Mouse (Mus musculus) layer of hippocampus, postnatal 25 days (tissue): ENCODE data around the gene Hnrnpa1. TPM values are rescaled to one million over a fixed set of nuclear protein-coding genes. Genes with fewer than 3 reads are reported as not detected.

Source experiments
- DNase-seq, 2 experiments: peaks; one replicate each; pipeline ENCODE4 v3.0.0; 2022; ENCODE audit warnings: mixed read lengths in 2 of 2, low spot score in 1 of 2; ENCODE audit errors: extremely low spot score in 1 of 2
- total RNA-seq, 2 experiments: library from RNA; stranded (reverse); gene quantifications; 2 replicates each; pipeline ENCODE4 v1.2.3; 2021

Gene Hnrnpa1
- 100 to 1,000 TPM; 253 to 258 TPM for total RNA-seq

DNA sequence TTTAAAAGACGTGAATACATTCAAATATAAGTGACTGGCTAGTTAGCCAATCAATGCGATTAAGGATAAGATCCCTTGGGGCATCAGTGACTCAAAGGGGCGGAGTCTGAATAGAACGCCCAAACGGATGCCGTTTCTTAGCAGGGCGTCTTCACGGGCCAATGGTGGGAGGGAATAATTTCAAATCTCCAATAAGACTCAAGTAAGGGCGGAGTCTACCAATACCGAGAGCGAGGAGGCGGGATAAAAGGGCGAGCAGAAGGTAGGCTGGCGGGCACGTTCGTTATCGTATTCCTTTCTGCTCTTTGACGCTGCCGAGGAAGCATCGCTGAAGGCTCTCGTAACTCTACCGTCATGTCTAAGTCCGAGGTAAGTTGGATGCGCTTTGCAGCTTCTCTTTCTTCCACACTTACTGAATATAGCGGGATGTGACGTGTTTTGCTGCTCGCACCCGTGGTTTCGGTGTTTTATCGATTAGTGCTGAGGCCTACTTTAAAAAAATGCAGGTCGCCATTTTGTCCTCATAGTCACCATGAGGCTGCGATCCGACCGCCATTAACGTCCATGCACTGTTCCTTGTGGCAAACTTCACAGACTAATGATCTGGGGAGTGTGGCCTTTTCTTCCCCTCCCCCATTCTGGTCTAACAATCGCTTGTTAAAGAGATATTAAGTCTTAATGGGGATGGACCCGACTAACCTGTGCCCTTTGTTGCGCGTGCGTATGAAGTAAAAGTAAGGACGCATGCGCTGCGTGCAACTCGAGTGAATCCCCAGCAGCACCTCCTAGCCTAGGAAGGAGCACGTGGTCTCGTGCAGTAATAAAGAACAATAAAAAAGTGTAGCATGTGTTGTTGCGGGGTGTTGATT, at the start of gene Hnrnpa1:
Gene Hnrnpa1 (plus strand): TSS at position 273 of the 869 bp plus-strand sequence.
- peak; percentile 65 to 69 for DNase-seq

DNA sequence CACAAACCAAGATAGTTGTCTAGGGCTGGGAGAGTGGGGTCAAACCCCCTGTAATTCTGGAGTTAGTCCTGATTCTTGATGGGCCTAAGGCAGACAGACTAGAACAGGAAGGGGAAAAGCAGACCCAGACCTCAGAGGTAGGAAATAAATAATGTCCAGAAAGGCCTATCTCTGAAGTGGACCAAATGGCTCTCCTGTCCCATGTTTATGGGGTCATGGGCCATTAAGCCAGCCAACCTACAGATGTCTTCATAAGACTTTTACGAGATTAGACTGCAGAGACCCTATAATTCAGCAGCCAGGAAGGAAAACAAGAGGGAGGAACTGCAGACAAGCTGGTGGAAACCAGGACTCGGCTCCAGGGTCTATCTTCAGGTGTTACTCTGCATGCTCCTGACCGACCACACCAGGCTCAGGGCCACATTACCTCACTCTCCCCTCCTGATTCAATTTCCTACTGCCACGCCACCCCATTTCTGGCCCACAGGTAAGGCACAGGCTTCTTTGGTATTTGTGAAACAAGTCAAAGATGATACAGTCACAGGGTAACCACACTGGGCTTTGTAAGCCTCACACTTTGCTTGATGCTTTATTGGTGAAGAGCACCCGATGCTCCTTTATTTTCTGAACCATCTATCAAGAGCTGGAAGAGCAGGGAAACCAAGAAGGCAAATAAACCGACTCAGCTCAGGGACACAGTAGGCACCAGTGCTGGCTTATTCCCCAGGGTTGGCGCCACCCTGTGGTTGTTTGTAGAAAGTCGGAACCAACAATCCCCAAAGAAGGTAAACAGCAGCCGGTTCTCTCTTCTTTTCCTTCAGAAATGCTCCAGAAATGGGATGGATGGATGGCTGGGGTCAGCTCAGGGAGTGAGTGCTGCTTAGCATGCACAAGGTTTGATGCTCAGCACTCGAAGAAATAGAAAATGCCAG, 49.4 kb upstream of the Hnrnpa1 start:
- peak in 1 of 2 experiments; percentile 71 for DNase-seq

DNA sequence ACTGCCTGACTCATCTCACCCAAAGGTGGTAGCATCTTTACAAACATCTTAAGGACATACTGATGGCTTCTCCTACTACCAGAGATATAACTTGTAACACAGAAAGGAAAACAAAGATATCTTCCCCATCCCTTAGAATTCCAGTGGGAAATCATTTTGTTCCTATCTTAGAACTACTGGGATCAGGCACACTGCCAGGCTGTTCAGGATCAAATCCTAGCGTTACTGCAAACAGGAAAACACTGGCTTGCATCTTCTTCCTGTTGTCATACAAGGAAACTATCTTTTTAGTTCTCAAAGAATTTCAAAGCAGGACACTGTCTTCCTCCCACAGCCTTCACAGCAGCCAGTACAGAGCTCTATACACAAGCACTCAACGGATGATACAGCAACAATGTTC, 46.6 kb upstream of the Hnrnpa1 start:
- no peak for DNase-seq

- DNase-seq = no peak
Observed at GRCm38 (mm10) chr15:103196835-103197234, 43.4 kb upstream of the Hnrnpa1 start.

- no peak for DNase-seq
Observed at GRCm38 (mm10) chr15:103197785-103198184, 42.4 kb upstream of the Hnrnpa1 start.

DNA sequence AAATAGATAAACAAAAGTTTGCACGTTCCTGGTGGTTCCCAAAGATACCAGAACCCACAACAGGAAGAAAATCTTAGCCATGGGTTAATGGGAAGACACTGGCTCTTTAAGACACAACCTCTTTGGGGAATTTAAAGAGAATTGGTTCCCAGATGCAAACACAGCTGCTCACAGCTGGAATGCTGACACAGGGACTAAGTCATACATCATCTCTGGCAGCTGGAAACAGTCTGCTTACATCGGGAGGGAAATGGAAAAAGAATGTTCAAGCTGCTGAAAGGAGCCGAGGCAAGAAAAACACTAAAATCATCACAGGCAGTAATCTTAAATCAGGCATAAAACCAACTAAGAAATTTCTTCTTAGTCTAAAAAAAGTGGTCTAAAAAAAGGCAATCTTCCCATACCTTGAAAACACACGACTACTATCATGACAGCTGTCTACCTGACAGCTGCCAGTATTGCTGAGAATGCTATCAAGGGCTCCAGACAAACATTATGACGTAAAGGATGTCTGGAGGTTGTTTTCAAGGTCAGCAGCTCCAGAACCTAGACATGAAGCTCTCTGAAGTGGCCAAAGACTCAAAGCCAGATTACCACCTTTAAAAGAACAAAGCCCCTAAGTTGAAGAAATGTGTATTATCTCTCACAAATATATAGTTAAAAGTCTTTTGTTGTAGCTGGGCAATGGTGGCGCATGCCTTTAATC, 38.0 kb upstream of the Hnrnpa1 start:
- no peak for DNase-seq

- DNase-seq = no peak
Observed at GRCm38 (mm10) chr15:103205156-103205555, 35.1 kb upstream of the Hnrnpa1 start.

GRCm38 (mm10) chr15:103214149-103214548, 26.1 kb upstream of the Hnrnpa1 start:
- DNase-seq = no peak

GRCm38 (mm10) chr15:103214971-103215907, 25.0 kb upstream of the Hnrnpa1 start:
- DNase-seq = peak; percentile 80 to 85

GRCm38 (mm10) chr15:103216052-103216451, 24.2 kb upstream of the Hnrnpa1 start:
- no peak for DNase-seq

DNA sequence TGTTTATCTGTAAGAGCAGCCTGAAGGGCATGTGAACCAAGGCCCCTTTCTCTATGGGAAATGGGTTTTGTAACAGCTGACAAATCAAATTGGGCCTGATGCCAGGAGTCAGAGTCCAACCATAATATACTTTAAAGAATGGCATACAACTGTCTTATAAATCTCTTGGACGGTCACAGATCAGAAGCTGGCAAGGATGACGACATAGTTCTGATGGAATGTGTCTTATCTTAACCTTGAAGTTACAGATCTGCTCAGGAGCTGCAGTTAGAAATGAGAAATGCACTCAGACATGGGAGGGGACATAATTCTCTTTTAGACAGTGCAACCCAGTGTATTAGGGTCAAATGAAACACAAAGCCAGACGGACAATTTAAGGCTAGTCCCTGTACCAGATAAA, 19.4 kb upstream of the Hnrnpa1 start:
- no peak for DNase-seq

- DNase-seq = no peak
Observed at GRCm38 (mm10) chr15:103221386-103221785, 18.8 kb upstream of the Hnrnpa1 start.

DNA sequence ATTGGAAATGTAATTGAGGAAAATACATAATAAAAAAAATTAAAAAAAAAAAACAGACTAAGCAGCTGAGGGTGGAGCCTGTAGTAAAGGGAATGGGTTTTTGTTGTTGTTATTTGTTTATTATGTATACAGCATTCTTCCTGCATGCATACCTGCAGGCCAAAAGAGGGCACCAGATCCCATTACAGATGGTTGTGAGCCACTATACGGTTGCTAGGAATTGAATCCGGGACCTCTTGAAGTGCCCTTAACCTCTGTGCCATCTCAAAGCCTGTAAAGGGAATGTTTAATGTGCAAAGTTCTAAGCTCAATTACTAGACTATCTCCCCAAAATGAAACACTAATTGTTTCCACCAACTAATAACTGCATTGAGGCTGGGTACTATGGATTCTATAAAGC, 16.1 kb upstream of the Hnrnpa1 start:
- no peak for DNase-seq

DNA sequence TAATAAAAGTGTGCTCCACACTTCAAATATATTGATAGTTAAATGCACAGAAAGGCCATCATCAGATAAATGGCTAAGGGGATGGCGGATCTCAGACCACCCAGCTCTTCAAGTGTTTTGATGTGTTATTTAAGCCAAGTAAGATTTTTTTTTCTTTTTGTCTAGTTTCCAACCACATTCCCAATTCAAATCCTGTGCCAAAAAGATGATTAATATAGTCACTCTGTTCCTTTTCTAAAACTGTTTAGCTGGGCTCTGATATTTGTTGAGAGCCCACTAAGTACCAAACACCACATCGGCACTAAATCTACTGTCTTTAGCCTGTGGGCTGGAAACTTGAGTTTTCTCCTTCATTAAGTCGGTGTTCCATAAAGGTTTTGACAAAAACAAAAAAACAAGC, 13.2 kb upstream of the Hnrnpa1 start:
- no peak for DNase-seq

- DNase-seq = no peak
Observed at GRCm38 (mm10) chr15:103227572-103227971, 12.7 kb upstream of the Hnrnpa1 start.

- DNase-seq = no peak
Observed at GRCm38 (mm10) chr15:103228904-103229303, 11.3 kb upstream of the Hnrnpa1 start.

DNA sequence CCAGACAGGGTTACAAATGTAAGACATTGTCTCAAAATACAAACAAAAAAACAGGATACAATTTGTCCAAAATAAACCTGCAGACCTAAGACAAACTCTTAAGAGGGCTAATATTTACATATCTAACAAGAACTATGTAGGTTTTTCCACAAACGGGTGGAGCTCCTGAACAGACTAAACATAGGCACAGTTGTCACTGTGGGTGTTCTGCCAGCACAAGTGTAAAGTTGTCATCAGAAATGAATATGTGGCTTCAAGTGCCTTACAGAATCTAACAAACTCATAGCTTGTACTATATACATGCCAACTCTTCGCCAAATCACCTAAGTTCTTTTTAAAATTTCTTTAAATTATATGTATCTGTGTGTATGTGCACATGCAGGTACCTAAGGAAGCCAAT, 7.1 kb upstream of the Hnrnpa1 start:
- no peak for DNase-seq

DNA sequence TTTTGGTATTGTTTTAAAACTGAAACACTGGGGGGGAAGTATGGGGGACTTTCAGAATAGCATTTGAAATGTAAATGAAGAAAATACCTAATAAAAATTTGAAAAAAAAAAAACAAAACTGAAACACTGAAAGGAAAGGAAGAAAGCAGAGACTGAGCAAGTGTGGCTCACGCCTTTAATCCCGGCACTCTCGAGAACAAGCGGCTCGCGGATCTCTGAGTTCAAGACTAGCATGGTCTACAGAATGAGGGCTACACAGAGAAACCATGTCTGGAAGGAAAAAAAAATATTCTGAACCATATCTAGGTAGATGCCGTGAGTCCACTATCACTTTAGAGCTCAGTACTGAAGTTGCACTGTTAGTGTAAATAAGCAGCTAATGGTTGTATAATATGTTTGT, 2.9 kb upstream of the Hnrnpa1 start:
- no peak for DNase-seq

GRCm38 (mm10) chr15:103239130-103239684, 1.0 kb upstream of the Hnrnpa1 start:
- DNase-seq = peak; percentile 68 to 75
